Mouse (Mus musculus) midbrain, postnatal 0 days (tissue): ENCODE results near the gene Fam166a. TPM values are rescaled to one million over a fixed set of nuclear protein-coding genes. Genes with fewer than 3 reads are reported as not detected.
A peak's percentile ranks its signal among the peaks of the same experiment; 100 is the strongest.

Source experiments
- ATAC-seq: fragments of 200-750 bp; cut with Nextera tagmentation; 2 replicates; pipeline ENCODE4 v1.8.0; 2017; ENCODE audit warnings: moderate number of reproducible peaks, mild to moderate bottlenecking, moderate TSS enrichment, moderate library complexity; ENCODE audit not compliant: low FRiP score
- DNase-seq: peaks from one replicate; pipeline ENCODE4 v3.0.0-alpha.2; 2015; ENCODE audit warnings: low spot score
- H3K27ac ChIP-seq: fragments of 300-500 bp; sonication (generic); 2 replicates; pipeline ENCODE4 v1.5.1; 2014; ENCODE audit warnings: low read depth, mild to moderate bottlenecking, low read length, mixed read lengths
- H3K27me3 ChIP-seq: fragments of 300-500 bp; sonication (generic); 2 replicates; pipeline ENCODE4 v1.6.1; 2014; ENCODE audit warnings: low read length, control low read depth, mixed read lengths; ENCODE audit not compliant: insufficient read depth
- H3K36me3 ChIP-seq: fragments of 300-500 bp; sonication (generic); 2 replicates; pipeline ENCODE4 v1.6.1; 2014; ENCODE audit warnings: low read length, control low read depth, mixed read lengths; ENCODE audit not compliant: insufficient read depth
- H3K4me1 ChIP-seq: fragments of 300-500 bp; sonication (generic); 2 replicates; pipeline ENCODE4 v1.6.1; 2014; ENCODE audit warnings: mild to moderate bottlenecking, control low read depth, antibody characterized with exemption, low read length, mixed read lengths; ENCODE audit not compliant: insufficient read depth
- H3K4me2 ChIP-seq: fragments of 300-500 bp; sonication (generic); 2 replicates; pipeline ENCODE4 v1.6.1; 2014; ENCODE audit warnings: low read depth, mild to moderate bottlenecking, low read length, mixed read lengths; ENCODE audit not compliant: poor library complexity, severe bottlenecking
- H3K4me3 ChIP-seq: fragments of 300-500 bp; sonication (generic); 2 replicates; pipeline ENCODE4 v1.5.1; 2014; ENCODE audit warnings: low read depth, mild to moderate bottlenecking, low read length, moderate library complexity
- H3K9ac ChIP-seq: fragments of 300-500 bp; sonication (generic); replicated peaks from 2 replicates; pipeline ENCODE4 v1.6.1; 2014; ENCODE audit warnings: mild to moderate bottlenecking, low read length, moderate library complexity, mixed read lengths; ENCODE audit not compliant: poor library complexity, severe bottlenecking
- H3K9me3 ChIP-seq: fragments of 300-500 bp; sonication (generic); 2 replicates; pipeline ENCODE4 v1.6.1; 2016; ENCODE audit warnings: low read length, control low read depth
- CTCF ChIP-seq: IDR thresholded peaks from 2 replicates; pipeline ENCODE4 v1.5.1; 2016; ENCODE audit warnings: antibody characterized with exemption, mild to moderate bottlenecking
- WGBS: fragments of 180-500 bp; shearing (Covaris S2); extraction: QIAGEN DNeasy Blood & Tissue Kit; methylation state at CpG from one replicate; pipeline ENCODE4 v1.1.7; 2014; 5-methylcytosine and 5-hydroxymethylcytosine counted together
- polyA plus RNA-seq: library from polyadenylated mRNA; unstranded; fragments of >200 nt; fragmentation: Nextera tagmentation; extraction: Ambion mirVana; gene quantifications from 2 replicates; pipeline ENCODE4 v1.2.1, GENCODE M21; 2015
- total RNA-seq: library from RNA; depleted of rRNA; stranded (reverse); fragments of >200 nt; gene quantifications from 2 replicates; pipeline ENCODE4 v1.2.3, GENCODE M21; 2014; rRNA removed

The Fam166a gene
- total RNA-seq (not detected in 2 replicates), polyA plus RNA-seq (1.5 TPM in 1 of 2 replicates, not detected in the other)

- Histone ChIP-seq H3K36me3 (peaks cover 6% of the 10 kb centered on the region; the same call in 1 of the 2 replicates), H3K27me3 (no peaks in the 10 kb centered on the region), H3K4me1 (peaks cover 3% of the 10 kb centered on the region; the same call in 1 of the 2 replicates), H3K4me3 (no peak within 1 kb of the TSS), H3K27ac (no peak within 1 kb of the TSS), H3K4me2 (no peak within 1 kb of the TSS), H3K9me3 (no peaks in the 10 kb centered on the region), H3K9ac (no peak within 1 kb of the TSS)
- no peak for ATAC-seq
- no peak for DNase-seq
- TF ChIP-seq CTCF, result no peak
These were observed at the start of gene Fam166a for GRCm38 (mm10) chr2:25218445-25218844. Gene Fam166a, plus strand, starts transcription at chr2:25218745.

GRCm38 (mm10) chr2:25169778-25170177 is 48.8 kb upstream of the Fam166a start:
- Histone ChIP-seq H3K9ac (no peak overlapping the region), H3K4me1 (peaks cover 11% of the 10 kb centered on the region; the same call in 1 of the 2 replicates), H3K4me3 (no peak overlapping the region), H3K4me2 (no peak overlapping the region), H3K9me3 (no peaks in the 10 kb centered on the region), H3K27ac (no peak overlapping the region), H3K36me3 (no peaks in the 10 kb centered on the region), H3K27me3 (no peaks in the 10 kb centered on the region)
- WGBS, result 17% methylated on average over 5 of the region's 5 CpGs
- TF ChIP-seq CTCF, result peak; percentile 14
- no peak for ATAC-seq
- no peak for DNase-seq

- no peak overlapping the region for H3K4me2 ChIP-seq
- no peak overlapping the region for H3K27ac ChIP-seq
- ATAC-seq (no peak), DNase-seq (no peak)
- H3K27me3 ChIP-seq, result no peaks in the 10 kb centered on the region
- H3K36me3 ChIP-seq, result no peaks in the 10 kb centered on the region
- WGBS, result 81% methylated on average over 10 of the region's 10 CpGs
- H3K9me3 ChIP-seq, result no peaks in the 10 kb centered on the region
- H3K9ac ChIP-seq, result no peak overlapping the region
- TF ChIP-seq CTCF, result no peak
- peaks cover 11% of the 10 kb centered on the region; the same call in 1 of the 2 replicates for H3K4me1 ChIP-seq
- no peak overlapping the region for H3K4me3 ChIP-seq
These were observed 48.0 kb upstream of the Fam166a start for GRCm38 (mm10) chr2:25170326-25171100.

- H3K4me1 ChIP-seq, result peaks cover 11% of the 10 kb centered on the region; the same call in 1 of the 2 replicates
- 87% methylated on average over 6 of the region's 6 CpGs for WGBS
- TF ChIP-seq CTCF, result no peak
- H3K9ac ChIP-seq, result no peak overlapping the region
- no peaks in the 10 kb centered on the region for H3K9me3 ChIP-seq
- H3K4me3 ChIP-seq, result no peak overlapping the region
- no peak overlapping the region for H3K27ac ChIP-seq
- no peak for DNase-seq
- H3K27me3 ChIP-seq, result no peaks in the 10 kb centered on the region
- no peak overlapping the region for H3K4me2 ChIP-seq
- ATAC-seq, result no peak
- no peaks in the 10 kb centered on the region for H3K36me3 ChIP-seq
These were observed 47.3 kb upstream of the Fam166a start for GRCm38 (mm10) chr2:25171101-25171768.

- peak; percentile 44 for DNase-seq
- no peak for ATAC-seq
- WGBS, result 60% methylated on average over 1 of the region's 1 CpGs
- no peak overlapping the region for H3K4me2 ChIP-seq
- H3K36me3 ChIP-seq, result no peaks in the 10 kb centered on the region
- peaks cover 13% of the 10 kb centered on the region; the same call in 1 of the 2 replicates for H3K4me1 ChIP-seq
- no peaks in the 10 kb centered on the region for H3K27me3 ChIP-seq
- H3K9ac ChIP-seq, result no peak overlapping the region
- no peak for TF ChIP-seq CTCF
- H3K27ac ChIP-seq, result no peak overlapping the region
- H3K9me3 ChIP-seq, result no peaks in the 10 kb centered on the region
- H3K4me3 ChIP-seq, result no peak overlapping the region
These were observed 46.8 kb upstream of the Fam166a start for GRCm38 (mm10) chr2:25171769-25172153.

GRCm38 (mm10) chr2:25172629-25173028 is 45.9 kb upstream of the Fam166a start:
- H3K27ac ChIP-seq, result no peak overlapping the region
- 78% methylated on average over 8 of the region's 8 CpGs for WGBS
- peaks cover 14% of the 10 kb centered on the region; the same call in 1 of the 2 replicates for H3K4me1 ChIP-seq
- DNase-seq (no peak), ATAC-seq (no peak)
- H3K9ac ChIP-seq, result no peak overlapping the region
- H3K9me3 ChIP-seq, result no peaks in the 10 kb centered on the region
- no peaks in the 10 kb centered on the region for H3K36me3 ChIP-seq
- H3K27me3 ChIP-seq, result no peaks in the 10 kb centered on the region
- H3K4me3 ChIP-seq, result no peak overlapping the region
- H3K4me2 ChIP-seq, result no peak overlapping the region
- TF ChIP-seq CTCF, result no peak
